Mouse (Mus musculus) cerebellum, postnatal 36 days (tissue): ENCODE results near the gene Slc4a7.
A peak's percentile ranks its signal among the peaks of the same experiment; 100 is the strongest.

Source experiments
- DNase-seq, 2 experiments: peaks; one replicate each; pipeline ENCODE4 v3.0.0; 2021 to 2022; ENCODE audit warnings: mixed read lengths in 2 of 2

The Slc4a7 gene

GRCm38 (mm10) chr14:14701710-14702329 is at the start of gene Slc4a7:
TSS of gene Slc4a7 (plus strand) at chr14:14702279.
- DNase-seq = no peak

- no peak for DNase-seq
These were observed 31.5 kb upstream of the Slc4a7 start for GRCm38 (mm10) chr14:14670597-14670996.

GRCm38 (mm10) chr14:14681611-14682010 is 20.5 kb upstream of the Slc4a7 start:
- no peak for DNase-seq

DNA sequence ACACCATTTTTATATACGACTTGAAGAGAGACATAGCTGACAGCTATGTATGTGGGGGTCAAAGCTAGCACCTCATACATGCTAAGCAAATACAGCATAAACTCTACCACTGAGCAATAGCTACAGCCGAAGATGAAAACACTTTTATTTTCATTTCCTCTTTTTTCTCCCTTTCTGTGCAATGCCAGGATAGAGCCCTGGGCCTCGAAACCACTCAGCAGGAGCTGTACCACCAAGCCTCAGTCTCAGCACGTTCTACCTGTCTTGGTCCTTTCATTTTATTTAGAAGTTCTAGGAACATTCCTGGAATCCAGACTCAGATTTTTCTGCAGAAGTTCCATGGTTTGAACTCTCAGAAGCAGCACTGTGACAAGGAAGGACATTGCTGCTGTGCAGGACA is 17.3 kb upstream of the Slc4a7 start:
- DNase-seq = no peak

- DNase-seq = peak; percentile 20 to 35
These were observed 16.0 kb upstream of the Slc4a7 start for GRCm38 (mm10) chr14:14686101-14686551.

DNA sequence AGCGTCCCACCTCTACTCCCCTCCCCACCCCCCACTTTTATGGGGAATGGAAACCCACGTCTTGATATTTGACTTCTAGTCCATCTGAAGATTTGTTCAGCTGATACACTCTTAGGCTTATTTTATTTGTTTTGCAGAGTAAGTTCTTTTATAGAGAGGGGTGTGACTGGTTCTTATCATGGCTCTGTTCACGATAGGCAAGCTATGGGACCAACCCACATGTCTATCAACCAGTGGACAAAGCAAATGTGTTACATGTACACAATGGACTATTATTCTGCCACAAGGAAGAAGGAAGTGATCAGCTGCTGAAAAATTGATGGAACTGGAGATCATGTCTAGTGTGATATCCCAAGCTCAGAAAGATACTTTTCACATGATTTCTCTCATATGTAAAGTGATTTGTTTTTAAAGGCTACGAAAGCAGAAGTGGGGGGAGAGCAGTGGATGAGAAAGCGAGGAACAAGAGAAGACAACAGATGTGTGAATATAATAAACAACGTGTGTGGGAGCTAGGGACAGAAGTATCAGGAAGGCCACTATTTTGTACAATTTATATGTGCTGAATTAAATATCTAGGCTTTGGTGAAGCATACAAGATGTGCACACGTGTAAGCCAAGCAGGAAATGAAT is 14.7 kb upstream of the Slc4a7 start:
- DNase-seq = no peak

GRCm38 (mm10) chr14:14702399-14703345 is 593 bp downstream of the Slc4a7 start:
- DNase-seq = peak; percentile 82 to 85

DNA sequence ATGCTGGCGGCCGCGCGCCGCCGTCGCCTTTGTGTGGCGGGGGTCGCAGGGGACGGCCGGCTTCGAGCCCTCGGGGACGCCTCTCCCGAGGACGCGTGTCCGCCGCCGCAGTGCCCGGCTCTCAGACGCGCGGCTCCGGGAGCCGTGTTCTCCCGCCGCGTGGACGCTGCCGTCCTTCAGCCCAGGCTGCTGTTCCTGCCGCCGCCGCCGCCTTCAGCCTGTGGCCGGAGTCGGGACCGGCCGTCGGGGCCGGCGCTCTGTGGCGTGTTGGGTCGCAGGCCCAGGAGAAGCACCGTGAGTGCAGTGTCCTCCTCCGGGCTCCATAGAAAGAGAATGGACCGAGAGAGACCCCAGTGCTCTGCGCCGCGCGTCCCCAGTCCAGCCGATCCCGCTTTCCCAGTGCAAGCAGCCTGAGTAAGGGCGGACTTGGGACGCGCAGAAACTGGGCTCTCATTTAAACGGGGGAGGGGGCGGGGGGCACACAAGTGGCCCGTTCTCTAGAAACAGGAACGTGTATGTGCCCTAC is 1.3 kb downstream of the Slc4a7 start:
- peak; percentile 52 to 54 for DNase-seq

DNA sequence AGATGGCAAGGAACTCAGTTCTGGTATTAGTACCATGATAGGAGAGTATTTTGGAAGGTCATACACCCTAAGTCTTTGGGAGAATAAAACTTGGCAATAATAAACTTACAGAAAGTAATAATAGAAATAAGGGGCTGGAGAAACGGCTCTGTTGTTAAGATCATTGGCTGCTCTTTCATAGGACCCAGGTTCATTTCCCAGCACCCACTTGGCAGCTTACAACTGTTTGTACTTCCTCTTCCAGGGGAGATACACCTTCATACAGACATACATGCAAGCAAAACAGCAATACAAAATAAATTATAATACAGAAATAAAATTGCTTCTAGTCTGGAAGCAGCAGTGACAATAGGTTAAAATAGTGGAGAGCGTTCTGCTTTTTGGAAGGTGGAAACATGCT is 2.6 kb downstream of the Slc4a7 start:
- DNase-seq = no peak

- no peak for DNase-seq
These were observed 3.0 kb downstream of the Slc4a7 start for GRCm38 (mm10) chr14:14705126-14705525.

GRCm38 (mm10) chr14:14706381-14706780 is 4.3 kb downstream of the Slc4a7 start:
- no peak for DNase-seq

DNA sequence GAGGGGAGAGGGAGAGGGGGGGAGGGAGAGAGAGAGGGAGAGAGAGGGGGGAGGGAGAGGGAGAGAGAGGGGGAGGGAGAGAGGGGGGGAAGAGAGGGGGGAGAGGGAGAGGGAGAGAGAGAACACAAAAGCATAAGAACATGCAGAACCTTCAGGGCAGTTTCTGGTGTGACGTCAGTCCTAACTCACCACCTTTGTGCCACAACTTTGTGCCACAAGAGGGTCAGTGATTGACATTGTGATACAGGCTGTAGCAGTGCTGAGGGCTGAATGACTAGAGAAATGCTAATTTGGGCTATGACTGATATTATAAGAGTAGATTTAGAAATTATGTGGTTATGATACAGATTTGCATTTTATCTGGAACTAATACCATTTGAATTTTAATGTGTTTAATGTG is 5.0 kb downstream of the Slc4a7 start:
- DNase-seq = no peak

DNA sequence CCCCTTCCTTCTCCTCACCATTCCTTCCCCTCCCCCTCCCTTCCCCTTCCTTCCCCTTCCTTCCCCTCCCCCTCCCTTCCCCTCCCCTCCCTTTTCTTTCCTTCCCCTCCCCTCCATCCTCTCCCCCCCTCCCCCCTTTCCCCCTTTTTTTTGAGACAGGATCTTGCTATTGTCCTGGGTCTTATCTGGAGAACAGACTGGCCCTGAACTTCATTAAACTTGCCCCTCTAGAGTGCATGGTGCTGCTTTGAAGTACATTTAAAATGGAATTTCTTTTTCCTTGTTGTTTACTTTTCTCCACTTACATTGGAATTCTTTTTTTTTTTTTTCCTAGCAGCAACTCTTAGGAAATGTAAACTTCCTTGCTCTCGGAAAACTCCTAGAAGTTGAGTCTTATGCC is 6.9 kb downstream of the Slc4a7 start:
- no peak for DNase-seq

GRCm38 (mm10) chr14:14714130-14714529 is 12.1 kb downstream of the Slc4a7 start:
- peak in 1 of 2 experiments; percentile 8 for DNase-seq

DNA sequence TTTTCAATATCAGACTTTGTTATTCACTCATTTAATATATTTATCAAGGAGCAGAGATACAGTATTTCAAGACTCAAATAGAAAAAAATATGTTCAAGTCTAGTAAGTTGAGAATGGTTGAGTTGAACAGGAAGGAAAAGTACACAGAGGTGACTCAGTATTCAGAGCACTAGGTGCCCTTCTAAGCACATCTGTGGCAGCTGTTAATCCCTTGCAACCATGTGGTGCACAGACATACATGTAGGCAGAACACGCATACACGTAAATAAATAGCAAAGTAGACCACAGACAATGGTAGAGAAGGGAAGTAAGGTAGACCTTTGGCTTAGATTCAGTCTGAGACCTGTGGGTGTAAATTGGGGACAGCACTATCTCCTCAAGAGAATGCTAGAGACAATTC is 13.7 kb downstream of the Slc4a7 start:
- DNase-seq = no peak

DNA sequence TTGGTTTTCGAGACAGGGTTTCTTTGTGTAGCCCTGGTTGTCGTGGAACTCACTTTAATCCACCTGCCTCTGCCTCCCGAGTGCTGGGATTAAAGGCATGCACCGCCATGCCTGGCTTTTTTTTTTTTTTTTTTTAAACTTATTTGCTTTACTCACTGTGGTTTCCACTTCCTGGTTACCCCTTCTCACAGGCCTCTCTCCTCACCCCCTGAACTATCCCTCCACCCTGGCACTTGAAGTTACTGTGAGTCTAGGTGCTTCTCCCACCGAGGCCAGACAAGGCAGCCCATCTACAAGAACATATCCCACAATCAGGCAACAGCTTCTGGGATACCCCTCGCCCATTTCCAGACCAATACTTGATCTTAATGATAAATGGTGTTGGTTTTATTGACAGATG is 14.8 kb downstream of the Slc4a7 start:
- no peak for DNase-seq

GRCm38 (mm10) chr14:14718556-14718955 is 16.5 kb downstream of the Slc4a7 start:
- no peak for DNase-seq

DNA sequence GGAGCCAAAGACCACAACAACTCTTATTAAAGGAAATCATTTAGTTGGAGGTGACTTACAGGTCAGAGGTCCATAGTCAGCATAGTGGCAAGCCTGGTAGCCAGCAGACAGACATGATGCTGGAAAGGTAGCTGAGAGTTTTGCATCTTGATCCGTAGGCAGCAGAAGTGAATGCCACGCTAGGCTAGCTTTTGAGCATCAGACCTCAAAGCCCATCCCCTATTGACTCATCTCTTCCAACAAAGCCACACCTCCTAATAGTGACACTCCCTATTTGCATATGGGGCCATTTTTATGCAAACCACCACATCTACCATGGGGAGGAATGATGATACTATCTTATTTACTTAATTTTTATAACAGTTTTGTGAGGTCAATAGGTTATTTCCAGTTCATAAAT is 79.1 kb downstream of the Slc4a7 start:
- no peak for DNase-seq

DNA sequence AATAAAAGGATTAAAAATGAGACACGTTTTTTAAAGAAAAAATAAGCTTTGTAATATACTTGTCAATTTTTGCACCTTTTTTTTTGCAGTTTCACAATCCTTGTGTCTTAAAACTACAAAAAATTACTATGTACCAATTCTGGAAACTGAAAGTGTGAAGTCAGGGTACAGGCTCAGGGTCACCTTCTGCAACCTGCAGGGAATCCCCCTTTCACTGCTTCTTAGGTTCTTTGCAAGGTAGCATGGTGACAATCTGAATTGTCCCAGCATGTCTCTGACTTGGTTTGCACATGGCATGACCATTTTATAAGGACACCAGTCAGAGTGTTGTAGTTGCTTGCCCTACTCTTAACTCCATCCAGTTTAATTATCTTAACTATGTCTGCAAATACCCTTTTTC is 82.1 kb downstream of the Slc4a7 start:
- DNase-seq = no peak

GRCm38 (mm10) chr14:14786979-14787378 is 84.9 kb downstream of the Slc4a7 start:
- DNase-seq = no peak

DNA sequence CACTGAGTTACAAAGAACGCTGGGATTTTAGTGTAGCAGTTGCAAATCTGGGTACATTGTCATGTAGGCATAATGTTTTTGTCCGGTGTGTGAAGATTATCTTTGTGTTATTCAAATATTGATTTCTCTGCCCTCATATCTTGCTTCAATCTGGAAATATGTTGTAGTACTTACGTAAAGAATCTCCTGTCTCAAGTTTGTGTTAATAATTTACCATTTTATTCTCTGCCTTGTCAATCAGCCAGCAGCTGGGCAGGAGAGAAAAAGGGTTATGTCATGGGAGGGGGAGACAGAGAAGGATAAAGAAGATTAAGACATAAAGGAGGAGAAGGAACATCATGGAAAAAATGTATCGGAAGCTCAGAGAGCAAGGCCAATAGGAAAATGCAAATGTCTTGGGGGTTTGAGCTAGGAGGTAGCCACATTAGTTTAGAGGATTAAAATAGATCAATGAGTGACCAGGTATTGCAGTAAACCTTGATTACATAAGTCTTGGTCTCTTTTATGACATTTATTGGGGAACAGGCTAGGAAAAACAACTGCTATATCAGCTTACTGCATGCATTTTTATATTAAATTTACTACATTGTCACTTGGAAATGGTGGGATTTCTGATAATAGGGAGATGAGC is 87.9 kb downstream of the Slc4a7 start:
- no peak for DNase-seq

- no peak for DNase-seq
These were observed 97.8 kb downstream of the Slc4a7 start for GRCm38 (mm10) chr14:14799861-14800260.

DNA sequence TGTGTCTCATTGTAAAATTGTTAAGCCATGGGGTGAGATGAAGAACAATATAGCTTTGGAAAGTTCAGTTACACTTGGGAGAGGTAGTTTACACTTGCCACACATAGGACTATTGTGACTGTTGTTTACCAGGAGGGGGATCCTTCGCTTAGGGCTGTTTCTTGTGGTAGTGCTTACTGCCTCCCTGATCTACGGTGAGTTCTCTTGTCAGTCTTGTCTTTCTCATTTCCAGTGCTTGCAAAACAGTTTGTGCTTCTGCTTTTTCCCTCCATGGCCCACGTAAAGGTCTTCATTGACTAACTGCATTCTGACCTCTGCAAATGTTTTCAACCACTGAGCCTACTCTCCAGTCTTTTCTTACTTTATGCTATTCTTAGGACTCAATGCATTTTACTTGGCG is 98.3 kb downstream of the Slc4a7 start:
- DNase-seq = no peak
